7 mouse cellular contexts compared by ENCODE assay signal in the genomic region with DNA sequence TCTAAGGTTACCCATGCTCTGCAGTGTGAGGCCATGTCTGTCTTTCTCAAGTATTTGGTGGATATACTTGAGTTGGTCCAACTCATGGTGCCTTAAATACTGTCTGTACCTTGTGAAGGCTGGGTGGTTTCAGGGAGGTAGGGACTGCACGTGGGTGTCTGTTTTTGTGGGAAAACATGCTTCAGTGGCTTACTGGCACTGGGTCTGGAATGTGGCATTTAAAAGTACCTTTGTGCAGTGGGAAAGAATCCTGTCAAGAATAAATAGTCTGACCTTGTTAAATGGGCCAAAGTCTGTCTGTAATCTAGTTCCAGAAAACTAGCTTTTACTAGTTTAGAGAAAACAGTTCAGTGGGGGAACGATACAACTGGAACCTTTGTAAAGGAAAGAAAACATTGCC.
DNase-seq lines count a peak whose midpoint lies in the region; ATAC-seq and TF ChIP-seq lines count a peak whose summit lies in the region.
"Not testable (repeated sequence)": the region's sequence is repeated elsewhere in the genome, so short reads cannot be mapped to it uniquely, and the experiment has no call there.

No protein-coding gene starts in this region.

- not testable (repeated sequence) for H3K27me3 ChIP-seq in kidney, adult 2 months (replicated peaks; ENCODE audit: control insufficient read depth, insufficient read depth, low read length); kidney, postnatal 0 days (ENCODE audit: insufficient read depth, low read length); liver, adult 2 months (ENCODE audit: control insufficient read depth, insufficient read depth, low read length)

- H3K4me3 ChIP-seq in kidney, adult 2 months (ENCODE audit: insufficient read depth, low read depth, low read length); kidney, postnatal 0 days (replicated peaks; ENCODE audit: low read depth, low read length); liver, adult 2 months (ENCODE audit: insufficient read depth, low read depth, low read length): not testable (repeated sequence)

- 18% methylated on average over 2 of the region's 2 CpGs for WGBS in kidney, adult 2 months
- 42% methylated on average over 2 of the region's 2 CpGs for WGBS in kidney, postnatal 0 days
- 19% methylated on average over 2 of the region's 2 CpGs for WGBS in liver, adult 2 months

- peak; percentile 5 for DNase-seq in adrenal gland, adult 2 months
- peak; percentile 72 for DNase-seq in kidney, adult 2 months
- DNase-seq in kidney, adult 9 months, result peak; percentile 75
- DNase-seq in kidney, postnatal 0 days (ENCODE audit: low spot score), result peak; percentile 1
- DNase-seq in kidney, postnatal 14 days, result peak; percentile 33
- DNase-seq in kidney, postnatal 36 days, result peak; percentile 39 to 42
- DNase-seq in liver, adult 2 months (ENCODE audit: extremely low read depth, low read depth, low spot score), result peak; percentile 67

- H3K9ac ChIP-seq in kidney, postnatal 0 days (ENCODE audit: low read depth, low read length); liver, adult 2 months (ENCODE audit: low read depth, low read length): not testable (repeated sequence)

- H3K27ac ChIP-seq in kidney, adult 2 months (ENCODE audit: insufficient read depth, low read depth, low read length), result peak overlapping the region; percentile 18; the same call in 1 of the 2 replicates
- H3K27ac ChIP-seq in kidney, postnatal 0 days, result peak overlapping the region; percentile 62; the same call in 1 of the 2 replicates
- H3K27ac ChIP-seq in liver, adult 2 months (replicated peaks; ENCODE audit: insufficient read depth, low read depth, low read length), result 0 out of 2 replicates have a peak overlapping the region, but pooled peaks have one; percentile 12

- TF ChIP-seq CTCF in kidney, adult 2 months (conservative IDR thresholded peaks at IDR 0.05; ENCODE audit: insufficient read depth, insufficient read length, low read depth, low read length); kidney, postnatal 0 days (IDR thresholded peaks at IDR 0.05; ENCODE audit: low read depth); liver, adult 2 months (IDR thresholded peaks at IDR 0.05; ENCODE audit: low read depth, low read length): not testable (repeated sequence)

- not testable (repeated sequence) for H3K4me2 ChIP-seq in kidney, postnatal 0 days (ENCODE audit: low read length)

- TF ChIP-seq POLR2A in kidney, adult 2 months (IDR thresholded peaks at IDR 0.05; ENCODE audit: low read depth, low read length); liver, adult 2 months (IDR thresholded peaks at IDR 0.05; ENCODE audit: extremely low read depth, insufficient read depth, low read length): not testable (repeated sequence)

- not testable (repeated sequence) for ATAC-seq in kidney, postnatal 0 days (replicated peaks; ENCODE audit: low FRiP score, low read depth)

- H3K4me1 ChIP-seq in kidney, adult 2 months (ENCODE audit: control insufficient read depth, insufficient read depth, low read length); kidney, postnatal 0 days (replicated peaks; ENCODE audit: insufficient read depth, low read length); liver, adult 2 months (ENCODE audit: control insufficient read depth, insufficient read depth, low read length): not testable (repeated sequence)

- H3K79me2 ChIP-seq in liver, adult 2 months (ENCODE audit: control insufficient read depth, insufficient read depth, low read length), result not testable (repeated sequence)

- not testable (repeated sequence) for H3K36me3 ChIP-seq in kidney, adult 2 months (ENCODE audit: control insufficient read depth, insufficient read depth, low read length); kidney, postnatal 0 days (ENCODE audit: insufficient read depth, low read length); liver, adult 2 months (ENCODE audit: control insufficient read depth, insufficient read depth, low read length)

- not testable (repeated sequence) for H3K9me3 ChIP-seq in kidney, postnatal 0 days (replicated peaks; ENCODE audit: low read length)

Comparison
In these comparisons a context has a peak if more than half of its experiments do, and no peak if none do; other contexts are left out.
1. DNase-seq: peak in every context shown above with its lines; median percentile 75 in kidney, adult 9 months; 72 in kidney, adult 2 months; 67 in liver, adult 2 months; 40 in kidney, postnatal 36 days; 33 in kidney, postnatal 14 days; 5 in adrenal gland, adult 2 months; 1 in kidney, postnatal 0 days.
2. H3K27ac ChIP-seq: peak in every context shown above with its lines; median percentile 62 in kidney, postnatal 0 days; 18 in kidney, adult 2 months; 12 in liver, adult 2 months.